Mouse (Mus musculus): ENCODE results near the gene Trip10.

GRCm38 (mm10) chr17:57292968-57293367, 43.7 kb downstream of the Trip10 start:
- no peak for TF ChIP-seq CTCF (IDR thresholded peaks at IDR 0.05; ENCODE audit: low read depth, low read length)
- no peak for TF ChIP-seq POLR2A (IDR thresholded peaks at IDR 0.05; ENCODE audit: extremely low read depth, insufficient read depth, low read length)

Measured in liver, adult 2 months (tissue).